Mouse (Mus musculus) left cerebral cortex, postnatal 36 days (tissue): ENCODE data around the gene Magi2. TPM values are rescaled to one million over a fixed set of nuclear protein-coding genes. Genes with fewer than 3 reads are reported as not detected.
A peak's percentile ranks its signal among the peaks of the same experiment; 100 is the strongest.

ENCODE experiments used
- DNase-seq, 2 experiments: peaks; one replicate each; pipeline ENCODE4 v3.0.0; 2021 to 2022; ENCODE audit warnings: low spot score in 2 of 2, mixed read lengths in 1 of 2
- intact Hi-C: fragments of 180-260 bp; cut with DNase I; formaldehyde crosslinking; loops from one replicate; pipeline ENCODE4 v1.15.1; 2025
- total RNA-seq, 2 experiments: library from RNA; stranded (reverse); gene quantifications; 2 replicates each; pipeline ENCODE4 v1.2.3; 2021

The Magi2 gene
- total RNA-seq, 2 experiments from 2014 or later = 121 to 141 TPM

DNA sequence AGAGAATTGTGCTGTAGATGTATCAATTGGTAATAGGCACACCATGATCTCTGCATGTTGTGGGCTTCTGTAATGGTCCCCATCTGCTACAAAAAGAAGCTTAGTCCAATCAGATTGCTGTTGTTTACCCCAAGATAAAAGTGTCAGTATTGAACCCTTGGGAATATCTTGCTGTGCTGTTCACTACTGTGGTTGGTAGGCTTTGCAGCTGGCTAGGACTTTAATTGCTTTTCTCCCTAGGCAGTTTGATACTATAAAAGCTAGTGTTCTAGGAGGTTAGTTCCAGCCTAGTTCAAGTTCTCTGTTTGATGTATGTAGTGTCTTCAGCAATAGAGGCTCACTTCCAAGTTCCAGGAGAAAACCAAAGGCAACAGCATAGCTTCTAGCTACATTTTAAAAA lies 1188.5 kb downstream of the Magi2 start:
- intact Hi-C loops = no loop called here
- DNase-seq = no peak

DNA sequence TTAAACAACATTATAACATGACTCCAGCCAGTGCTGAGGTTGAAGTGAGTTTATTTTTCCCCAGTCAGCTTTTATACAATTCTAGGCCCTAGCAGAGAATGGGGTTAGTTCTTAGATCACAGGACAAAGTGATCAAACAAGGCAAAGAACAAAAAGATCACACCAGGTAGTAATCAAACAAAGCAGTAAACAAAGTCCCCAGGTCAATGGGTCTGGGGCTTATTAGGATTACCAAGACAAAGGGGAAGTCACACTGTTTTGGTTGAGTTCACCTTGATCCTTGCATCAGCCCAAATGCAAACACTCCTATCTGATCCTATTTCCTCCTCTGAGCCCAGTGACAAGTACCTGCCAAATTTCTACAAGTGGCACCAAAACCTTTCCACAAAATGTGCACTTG lies 1190.5 kb downstream of the Magi2 start:
- intact Hi-C loops = no loop called here

DNA sequence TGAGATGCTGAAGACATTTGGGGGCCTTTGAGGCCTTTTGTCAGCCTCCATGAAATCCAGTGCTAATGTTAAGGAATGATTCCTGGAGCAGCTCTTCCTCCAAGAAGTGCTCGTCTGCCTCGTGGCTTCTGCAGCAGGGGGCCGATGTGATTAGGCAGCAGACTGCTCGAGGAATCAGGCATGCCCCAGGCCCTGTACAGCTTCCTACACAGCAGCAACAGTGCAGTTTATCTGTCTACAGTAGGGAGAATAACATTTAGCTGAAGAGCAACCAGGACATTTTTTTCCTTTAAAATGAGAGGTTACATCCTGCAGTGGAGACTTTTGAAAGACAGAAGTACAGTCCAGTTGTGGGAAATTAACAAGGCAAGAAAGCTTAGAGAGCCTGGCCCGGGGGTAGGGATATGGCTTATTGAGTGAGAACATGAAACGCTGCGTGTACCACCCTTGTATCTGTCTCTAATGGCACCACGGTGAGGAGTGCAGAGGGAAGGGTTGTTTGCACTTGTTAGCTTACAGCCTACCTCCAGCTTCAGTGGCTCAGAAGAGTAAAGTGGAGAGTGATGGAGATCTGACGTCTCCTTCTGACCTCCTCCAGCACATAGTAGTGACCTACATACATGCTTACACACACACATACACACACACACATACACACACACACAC lies 1205.4 kb downstream of the Magi2 start:
- no peak for DNase-seq
- intact Hi-C loops = no loop called here

More for the DNA sequence above, 1190.5 kb downstream of the Magi2 start:
- no peak for DNase-seq

DNA sequence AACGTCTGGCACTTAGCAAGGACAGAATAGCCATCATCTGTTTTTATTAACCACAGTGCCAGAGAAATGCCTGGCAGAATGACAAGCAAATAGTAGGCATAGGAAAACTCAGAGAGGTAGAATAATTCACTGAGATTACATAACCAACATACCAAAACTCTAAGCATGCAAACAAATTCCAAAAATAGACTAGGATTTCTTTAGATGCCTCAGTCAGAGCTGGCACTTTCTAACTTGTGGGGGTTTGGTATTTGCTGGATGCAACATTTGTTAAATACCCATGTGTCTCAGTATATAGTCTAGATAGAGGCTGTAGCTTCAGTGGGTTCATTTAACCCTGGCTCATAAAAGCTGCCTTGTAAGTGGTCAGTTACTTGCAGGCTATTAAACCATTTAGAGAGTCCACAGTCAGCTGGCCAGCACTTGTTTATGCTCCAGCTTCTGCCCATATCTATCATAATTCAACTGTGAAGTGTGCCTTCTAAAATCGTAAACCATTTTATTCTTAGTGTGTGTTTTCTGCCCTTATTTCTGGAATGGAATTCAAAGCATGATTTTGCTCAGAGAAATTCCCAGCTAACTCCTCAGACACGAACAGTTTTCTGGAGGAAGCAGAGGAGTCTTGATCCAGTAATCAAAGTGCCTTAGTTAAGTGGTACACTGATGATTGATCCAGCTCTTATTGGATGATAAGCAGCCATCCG lies 1219.8 kb downstream of the Magi2 start:
- no peak for DNase-seq
- intact Hi-C loops = loop anchor here (5.0 kb wide), 1 partner anchor 46 kb away; no protein-coding TSS in a partner anchor

DNA sequence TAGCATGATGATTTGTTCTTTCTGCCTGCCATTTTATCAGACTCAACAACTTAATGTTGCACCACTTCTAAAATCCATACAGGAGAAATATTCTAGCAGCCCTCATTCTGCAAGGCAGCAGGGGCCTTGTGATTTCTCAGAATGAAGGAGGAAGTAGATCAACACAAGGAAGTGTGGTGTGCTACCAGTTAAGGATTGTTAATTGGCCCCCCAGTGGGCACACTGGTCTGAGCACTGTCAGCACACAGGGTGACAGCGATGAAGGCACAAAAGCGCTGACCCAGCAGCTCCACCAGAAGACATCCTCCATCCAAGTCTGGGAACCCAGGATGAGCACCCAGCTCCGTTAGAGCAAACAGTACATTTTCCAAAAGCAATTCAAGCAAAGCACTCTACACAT lies 1229.3 kb downstream of the Magi2 start:
- no peak for DNase-seq
- intact Hi-C loops = loop anchor here (10.0 kb wide), 1 partner anchor 231 kb away; no protein-coding TSS in a partner anchor

DNA sequence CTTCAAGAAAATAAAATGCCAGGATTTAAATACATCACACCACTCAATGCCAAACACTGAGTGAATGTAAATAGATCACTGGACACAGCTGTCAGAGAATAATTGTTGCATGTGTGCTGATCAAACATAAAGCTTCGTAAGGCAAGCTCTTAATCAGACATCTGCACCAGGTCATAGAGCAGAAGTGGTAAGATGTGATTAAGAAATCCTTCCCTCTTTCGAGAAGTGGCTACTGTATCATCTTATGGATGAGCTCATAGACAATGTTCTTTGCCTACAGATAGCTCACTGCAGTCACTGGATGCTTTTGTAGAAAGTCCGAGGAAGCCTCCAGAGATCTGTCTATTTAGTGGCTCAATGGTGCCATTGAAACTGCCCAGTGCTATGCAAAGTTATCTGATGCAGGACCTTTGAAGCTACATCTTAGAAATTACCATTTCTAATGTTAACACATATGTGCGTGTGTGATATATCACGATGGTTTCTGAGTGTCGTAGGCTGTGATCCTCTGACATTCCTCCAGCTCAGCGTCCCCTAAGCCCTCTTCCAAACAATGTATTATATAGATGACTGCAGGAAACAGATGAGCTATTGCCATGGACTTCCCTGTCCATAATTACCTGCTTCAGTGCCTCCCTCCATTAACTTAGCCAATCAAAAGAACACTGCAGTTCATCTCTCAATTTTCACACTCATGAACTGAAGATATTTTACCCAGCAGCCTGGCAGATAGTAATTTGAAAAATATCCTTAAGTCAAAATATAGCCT lies 1231.1 kb downstream of the Magi2 start:
- no peak for DNase-seq
- intact Hi-C loops = loop anchor here (10.0 kb wide), 1 partner anchor 233 kb away; no protein-coding TSS in a partner anchor

DNA sequence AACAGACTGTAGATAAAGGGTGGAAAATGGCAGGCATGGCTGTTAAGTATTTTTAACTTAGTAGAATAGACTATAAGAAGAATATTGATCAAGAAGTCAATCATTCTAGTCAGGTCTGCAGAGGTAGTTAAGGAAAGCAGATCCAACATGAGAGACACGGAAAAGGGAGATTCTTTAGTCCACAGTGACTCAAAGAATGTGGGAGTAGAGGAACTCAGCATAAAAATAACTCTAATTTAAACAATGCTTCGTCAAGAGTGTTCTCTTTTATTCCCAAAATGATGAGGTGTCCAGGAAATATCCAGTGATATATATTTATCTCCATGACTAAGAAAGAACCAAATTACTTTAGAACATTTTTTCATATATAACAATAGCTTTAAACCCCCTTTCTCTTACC lies 1234.9 kb downstream of the Magi2 start:
- DNase-seq = no peak

DNA sequence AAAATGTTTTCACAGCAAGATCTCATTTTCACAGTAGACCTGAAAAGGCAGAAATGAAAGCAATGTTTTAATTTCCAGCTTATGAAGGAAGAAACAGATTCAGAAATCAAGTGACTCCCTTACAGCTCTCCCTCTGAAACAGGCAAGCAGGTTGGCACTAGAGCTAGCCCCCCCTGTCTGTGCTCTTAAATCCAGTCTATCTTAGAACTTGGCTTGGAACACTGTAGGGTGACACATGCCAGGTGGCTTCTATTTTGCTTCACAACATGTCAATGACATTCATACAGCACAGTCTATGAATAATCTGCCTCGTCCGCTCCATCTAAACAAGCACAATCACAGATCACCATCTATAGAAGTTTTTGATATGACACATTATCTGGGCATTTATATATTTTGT lies 1235.5 kb downstream of the Magi2 start:
- DNase-seq = peak; percentile 40
- intact Hi-C loops = no loop called here

More for the DNA sequence above, 1234.9 kb downstream of the Magi2 start:
- intact Hi-C loops = no loop called here

DNA sequence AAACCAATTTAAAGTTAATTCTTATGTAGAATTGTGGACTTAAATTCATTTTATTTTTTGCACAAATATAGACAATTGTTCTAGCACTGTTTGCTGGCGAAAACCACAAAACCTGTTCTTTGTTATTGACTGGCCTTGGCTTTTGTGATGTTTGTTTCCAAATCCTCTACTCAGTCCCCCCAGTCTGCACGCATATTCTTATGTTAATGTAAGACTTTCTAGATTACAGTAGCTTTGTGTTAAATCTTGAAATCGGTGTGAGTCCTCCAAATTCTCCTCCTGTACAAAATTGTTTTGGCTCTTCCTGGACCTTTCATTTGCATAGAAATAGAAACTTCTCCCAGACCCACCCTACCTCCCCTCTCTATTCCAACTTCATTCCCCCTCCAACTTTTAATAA lies 1242.9 kb downstream of the Magi2 start:
- no peak for DNase-seq
- intact Hi-C loops = no loop called here

DNA sequence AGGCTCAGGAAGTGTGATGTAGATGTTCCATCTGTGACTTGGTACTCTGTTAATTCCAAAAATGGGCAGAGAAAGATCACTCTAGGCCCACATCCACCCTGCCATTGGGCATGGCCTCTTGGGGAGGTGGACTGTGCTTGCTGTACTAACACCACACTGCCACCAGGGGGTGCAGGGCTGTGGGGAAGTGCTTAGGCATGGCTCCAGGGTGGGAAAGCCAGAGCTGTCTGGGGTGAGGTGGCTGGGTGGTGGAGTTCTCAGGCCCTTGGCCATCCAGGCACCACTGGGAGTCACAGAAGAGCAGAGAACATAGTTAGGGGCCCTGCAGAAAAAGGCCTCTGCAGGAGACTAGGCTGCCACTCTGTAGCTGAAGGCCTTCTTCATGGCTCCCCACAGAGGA lies 1243.6 kb downstream of the Magi2 start:
- intact Hi-C loops = no loop called here

DNA sequence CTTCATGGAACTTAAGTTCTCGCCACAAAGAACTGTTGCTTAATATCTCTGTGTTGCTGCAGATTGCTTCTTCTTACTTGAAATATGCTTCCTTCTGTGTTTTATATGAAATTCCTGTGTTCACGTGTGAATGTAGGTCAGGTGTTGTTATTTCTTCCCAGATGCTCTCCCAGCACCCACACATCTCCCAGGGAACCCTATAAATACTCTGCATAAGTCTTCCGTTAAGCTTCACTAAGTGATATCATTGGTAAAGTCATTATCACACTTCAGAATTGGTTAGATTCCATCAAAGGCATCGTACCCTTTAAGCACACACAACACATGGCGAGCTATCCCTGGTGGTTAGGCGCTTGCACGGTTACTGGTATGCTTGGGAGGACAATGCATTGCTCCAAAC lies 1257.7 kb downstream of the Magi2 start:
- intact Hi-C loops = no loop called here
- DNase-seq = no peak

More for the DNA sequence above, 1243.6 kb downstream of the Magi2 start:
- DNase-seq = no peak

DNA sequence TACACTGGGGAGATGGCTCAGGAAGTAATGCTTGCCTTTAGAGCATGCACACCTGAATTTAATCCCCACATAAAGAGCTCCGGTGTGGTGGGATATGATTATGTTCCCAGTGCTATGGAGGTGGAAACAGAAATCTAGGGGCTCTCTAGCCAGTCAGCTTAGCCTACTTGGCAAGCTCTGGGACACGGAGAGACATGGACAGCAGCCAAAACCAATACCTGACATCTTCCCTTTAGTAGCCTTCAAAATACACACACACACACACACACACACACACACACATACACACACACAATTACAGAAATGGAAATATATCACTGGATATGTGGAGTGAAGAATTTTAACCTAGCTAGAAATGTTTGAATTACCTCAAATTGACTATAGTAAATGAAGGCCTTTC lies 1265.1 kb downstream of the Magi2 start:
- no peak for DNase-seq
- intact Hi-C loops = loop anchor here (5.0 kb wide), 1 partner anchor 45 kb away; no protein-coding TSS in a partner anchor

DNA sequence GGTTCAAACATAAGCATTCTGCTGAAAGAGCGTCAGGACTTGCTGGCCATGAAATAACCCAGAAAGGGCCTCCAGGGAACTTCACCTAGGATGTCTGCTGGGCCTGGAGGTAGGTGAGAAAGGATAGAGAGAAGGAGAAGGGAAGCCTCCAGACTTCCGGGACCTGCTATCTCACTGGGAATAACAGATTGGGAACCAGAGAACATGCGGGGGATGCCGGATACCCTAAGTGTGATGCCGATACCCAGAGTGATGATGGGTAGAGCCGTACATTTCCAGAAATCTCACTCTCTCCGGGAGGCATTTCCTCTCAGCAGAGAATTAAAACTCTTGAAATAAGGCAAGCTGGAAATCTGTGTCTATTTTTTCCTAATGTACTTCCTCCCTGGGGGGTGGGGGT lies 1265.8 kb downstream of the Magi2 start:
- intact Hi-C loops = loop anchor here (5.0 kb wide), 1 partner anchor 45 kb away; no protein-coding TSS in a partner anchor
- peak; percentile 46 to 50 for DNase-seq

DNA sequence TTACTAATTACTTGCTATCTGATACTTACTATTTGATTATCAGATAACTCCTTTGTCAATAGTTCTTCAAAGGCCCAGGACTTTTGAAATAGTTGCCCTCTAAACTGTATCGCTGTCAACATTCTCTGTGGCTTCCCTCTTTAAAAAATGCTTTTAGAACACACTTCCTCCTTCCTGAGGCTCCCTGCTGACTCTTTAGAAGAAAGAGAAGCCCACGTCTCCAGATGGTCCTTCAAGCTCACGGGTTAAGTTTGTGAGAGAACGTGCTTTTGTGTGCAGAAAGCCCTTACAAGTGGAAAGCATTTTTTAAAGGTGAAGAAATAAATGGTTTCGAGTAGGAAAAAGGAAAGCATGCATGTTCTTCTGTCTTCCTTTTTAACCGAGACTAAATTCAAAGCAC lies 1267.2 kb downstream of the Magi2 start:
- intact Hi-C loops = loop anchor here (5.0 kb wide), 1 partner anchor 47 kb away; no protein-coding TSS in a partner anchor

DNA sequence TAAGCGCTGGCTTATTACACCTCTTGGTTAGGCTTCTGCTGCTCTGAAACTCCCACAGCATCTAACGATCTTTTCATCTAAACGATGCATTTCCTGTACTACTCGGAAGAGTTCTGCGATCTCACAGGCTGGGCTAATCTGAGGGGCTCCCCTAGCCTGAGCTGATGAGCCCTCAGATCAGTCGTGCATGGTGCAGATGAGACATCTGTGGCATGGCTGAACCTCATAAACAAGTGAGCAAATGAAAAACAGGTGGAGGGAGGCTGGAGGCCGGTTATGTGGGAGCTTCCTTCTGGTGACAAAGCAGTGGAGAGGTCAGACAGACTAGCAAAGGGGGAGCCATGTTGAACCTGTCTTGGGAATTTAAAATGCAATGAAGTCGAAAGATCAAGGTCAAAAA lies 1270.1 kb downstream of the Magi2 start:
- DNase-seq = no peak
- intact Hi-C loops = no loop called here

More for the DNA sequence above, 1267.2 kb downstream of the Magi2 start:
- peak; percentile 41 to 55 for DNase-seq

DNA sequence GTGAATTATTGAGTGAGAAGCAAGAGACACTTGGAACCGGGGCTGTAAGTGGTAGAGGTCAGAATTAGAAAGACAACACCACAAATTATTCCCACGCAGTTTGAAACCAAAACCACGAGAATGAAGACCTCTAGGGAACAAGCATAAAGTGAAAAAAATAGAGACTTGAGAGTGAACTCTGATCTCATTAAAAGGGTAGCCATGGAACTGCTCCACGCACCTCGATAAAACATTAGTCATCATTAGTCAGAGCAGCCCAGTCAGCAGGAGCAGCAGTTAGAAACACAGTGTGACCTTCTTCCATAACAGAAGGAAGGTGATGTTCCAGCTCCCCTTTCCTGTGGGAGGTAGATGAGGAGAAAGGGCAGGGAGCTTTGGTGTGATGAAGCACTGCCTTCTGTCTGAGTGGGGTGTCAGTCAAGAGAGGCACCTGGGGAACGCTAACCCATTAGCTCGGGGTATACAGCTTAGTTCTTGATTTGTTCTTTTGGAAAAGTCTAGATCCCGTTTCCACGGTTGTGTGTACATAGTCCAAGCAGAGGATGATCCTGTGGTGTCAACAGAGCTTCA lies 1272.3 kb downstream of the Magi2 start:
- intact Hi-C loops = no loop called here
- DNase-seq = no peak

DNA sequence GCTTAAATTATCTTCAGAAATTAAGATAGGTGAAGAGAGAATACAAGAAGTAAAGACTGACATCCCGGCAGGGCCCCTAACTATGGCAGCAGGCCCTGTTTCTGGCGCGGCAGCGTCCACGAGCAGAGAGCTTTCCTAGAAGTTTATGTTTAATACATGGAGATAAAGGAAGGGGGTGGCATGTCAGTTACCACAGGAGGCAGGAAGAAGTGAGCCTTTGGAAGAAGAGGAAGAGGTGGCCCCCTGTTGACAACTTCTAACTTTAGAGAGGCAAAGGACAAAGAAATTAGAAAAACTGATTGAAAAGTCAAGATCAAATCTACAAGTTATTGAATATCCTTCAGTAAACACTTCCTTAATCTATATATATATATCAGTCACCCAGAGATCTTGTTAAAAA lies 1281.8 kb downstream of the Magi2 start:
- intact Hi-C loops = no loop called here

DNA sequence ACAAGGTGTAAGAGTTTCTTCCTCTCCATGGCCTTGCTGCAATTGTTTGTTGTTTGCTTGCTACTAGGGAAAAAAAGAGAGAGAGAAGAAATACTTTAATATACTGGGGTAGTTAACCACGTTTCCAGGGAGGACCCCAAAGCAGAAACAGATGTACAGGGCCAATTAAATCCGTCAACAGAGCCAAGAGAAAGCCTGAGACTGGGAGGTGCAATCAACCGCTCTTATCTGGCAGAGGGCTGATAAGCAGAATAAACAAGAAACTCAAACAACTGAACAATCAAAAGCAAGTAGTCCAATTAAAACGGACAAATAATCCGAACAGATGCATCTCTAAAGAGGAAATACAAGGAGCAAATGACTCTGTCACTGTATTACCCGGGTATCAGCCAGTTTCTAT lies 1282.8 kb downstream of the Magi2 start:
- intact Hi-C loops = no loop called here
- no peak for DNase-seq

More for the DNA sequence above, 1281.8 kb downstream of the Magi2 start:
- DNase-seq = no peak

DNA sequence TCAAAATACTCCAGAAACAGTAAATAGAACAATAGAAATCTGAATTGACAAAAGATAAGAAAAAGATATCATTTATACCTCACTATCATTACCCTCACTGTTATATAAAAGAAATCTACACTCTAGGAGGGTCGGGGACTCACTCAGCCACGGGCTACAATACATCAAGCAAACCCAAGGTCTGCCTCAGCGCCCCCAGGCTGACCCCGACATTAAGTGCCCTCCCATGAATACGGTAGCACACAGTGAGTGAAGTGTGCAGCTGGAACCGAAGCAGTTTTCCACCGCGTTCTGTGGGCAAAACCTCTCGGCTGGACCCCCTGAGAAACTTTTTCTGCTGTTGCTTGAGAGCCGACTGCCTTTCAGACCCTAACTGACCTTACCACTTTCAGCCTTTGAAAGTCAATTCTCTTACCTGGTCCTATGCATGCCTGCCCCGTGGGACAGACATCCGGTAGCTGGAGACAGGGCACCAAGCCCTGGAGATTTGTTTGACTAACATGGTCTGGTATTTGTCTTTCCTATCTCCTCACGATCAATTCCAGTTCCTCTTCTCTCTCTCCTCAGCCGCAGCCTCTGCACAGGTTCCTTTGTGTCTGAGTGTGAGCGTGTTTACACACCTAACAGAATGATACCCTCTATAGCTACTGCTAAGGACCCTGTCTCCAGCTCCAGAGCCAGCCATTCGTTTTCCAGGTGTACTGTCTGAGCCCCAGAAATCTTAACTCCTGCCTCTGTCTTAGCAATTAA lies 1285.7 kb downstream of the Magi2 start:
- intact Hi-C loops = no loop called here
- DNase-seq = no peak
